Mouse (Mus musculus): ENCODE data around the gene Lyzl6. TPM values are rescaled to one million over a fixed set of nuclear protein-coding genes. Genes with fewer than 3 reads are reported as not detected.
A peak's percentile ranks its signal among the peaks of the same experiment; 100 is the strongest.

The Lyzl6 gene
- polyA plus RNA-seq, 1 experiment: not detected

DNA sequence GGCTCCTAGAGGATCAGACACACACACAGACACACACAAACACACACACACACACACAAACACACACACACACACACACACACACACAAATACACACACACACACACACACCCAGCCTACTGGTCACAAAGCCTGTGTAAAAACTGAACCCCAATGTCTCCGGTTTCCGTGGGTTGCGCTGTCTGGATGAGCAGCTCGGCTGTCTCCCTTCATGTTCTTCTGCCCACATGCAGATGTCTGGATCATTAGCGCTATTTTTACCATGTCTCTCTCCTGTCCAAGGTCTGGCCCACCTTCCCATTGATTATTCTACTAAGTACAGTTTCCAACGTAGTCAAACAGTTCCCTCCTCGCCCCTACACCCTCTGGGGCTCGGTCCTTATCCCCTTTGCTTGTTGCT is 24.4 kb upstream of the Lyzl6 start:
- Histone ChIP-seq H3K79me2 (ENCODE audit: control insufficient read depth, insufficient read depth) (no peaks in the 10 kb centered on the region), H3K36me3 (ENCODE audit: control insufficient read depth, insufficient read depth) (no peaks in the 10 kb centered on the region), H3K4me2 (ENCODE audit: low read depth) (no peak overlapping the region), H3ac (ENCODE audit: control insufficient read depth, insufficient read length) (no peak overlapping the region), H3K4me3 (no peak overlapping the region), H3K27me3 (ENCODE audit: control insufficient read depth, insufficient read depth, insufficient read length) (peaks cover 51% of the 10 kb centered on the region)
- TF ChIP-seq TCF12 (IDR thresholded peaks at IDR 0.05; ENCODE audit: insufficient read depth, poor library complexity, severe bottlenecking) (no peak), USF1 (IDR thresholded peaks at IDR 0.05; ENCODE audit: low read depth) (no peak), SRF (IDR thresholded peaks at IDR 0.05; ENCODE audit: control insufficient read depth, insufficient read length, low read depth) (no peak), E2F4 (IDR thresholded peaks at IDR 0.05; ENCODE audit: insufficient read depth) (no peak), TCF3 (IDR thresholded peaks at IDR 0.05; ENCODE audit: insufficient read length, low read depth) (no peak), POLR2A (IDR thresholded peaks at IDR 0.05; ENCODE audit: insufficient read length, low read depth) (no peak), MYOG (IDR thresholded peaks at IDR 0.05; ENCODE audit: control insufficient read depth in 1 of 3, insufficient read depth in 1 of 3, insufficient read length in 2 of 3, low read depth in 2 of 3) (no peak), MYOD1 (IDR thresholded peaks at IDR 0.05; ENCODE audit: control insufficient read depth in 1 of 3, insufficient read length in 2 of 3, low read depth in 2 of 3) (no peak), MAX (IDR thresholded peaks at IDR 0.05; ENCODE audit: low read depth) (no peak), POLR2AphosphoS2 (IDR thresholded peaks at IDR 0.05; ENCODE audit: insufficient read length, low read depth) (no peak), REST (IDR thresholded peaks at IDR 0.05; ENCODE audit: insufficient read depth, insufficient read length) (no peak), CEBPB (IDR thresholded peaks at IDR 0.05; ENCODE audit: insufficient read depth, poor library complexity, severe bottlenecking) (no peak)

DNA sequence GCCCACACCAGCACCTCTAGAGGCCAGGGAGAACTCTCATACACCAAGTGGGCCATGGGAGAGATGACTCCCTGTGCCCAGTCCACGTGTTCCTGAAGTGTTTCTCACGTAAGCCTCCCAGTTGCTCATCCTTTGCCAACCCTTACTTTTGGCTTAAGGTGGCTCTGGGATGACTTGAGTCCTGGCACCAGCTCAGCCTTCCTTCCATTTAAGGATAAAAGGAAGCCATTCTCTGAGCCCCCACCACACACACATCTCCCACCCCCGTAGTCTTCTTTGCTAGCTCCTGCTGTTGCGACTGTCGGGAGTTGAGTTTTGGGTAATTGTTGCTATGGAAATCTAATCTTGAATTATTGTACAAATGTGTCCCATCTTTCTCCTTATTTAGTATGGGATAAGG is 23.9 kb upstream of the Lyzl6 start:
- Histone ChIP-seq H3ac (ENCODE audit: control insufficient read depth, insufficient read length) (no peak overlapping the region), H3K4me3 (no peak overlapping the region), H3K36me3 (ENCODE audit: control insufficient read depth, insufficient read depth) (no peaks in the 10 kb centered on the region), H3K4me2 (ENCODE audit: low read depth) (no peak overlapping the region), H3K27me3 (ENCODE audit: control insufficient read depth, insufficient read depth, insufficient read length) (peaks cover 53% of the 10 kb centered on the region), H3K79me2 (ENCODE audit: control insufficient read depth, insufficient read depth) (no peaks in the 10 kb centered on the region)
- no peak for TF ChIP-seq MYOD1 (IDR thresholded peaks at IDR 0.05; ENCODE audit: control insufficient read depth in 1 of 3, insufficient read length in 2 of 3, low read depth in 2 of 3)

DNA sequence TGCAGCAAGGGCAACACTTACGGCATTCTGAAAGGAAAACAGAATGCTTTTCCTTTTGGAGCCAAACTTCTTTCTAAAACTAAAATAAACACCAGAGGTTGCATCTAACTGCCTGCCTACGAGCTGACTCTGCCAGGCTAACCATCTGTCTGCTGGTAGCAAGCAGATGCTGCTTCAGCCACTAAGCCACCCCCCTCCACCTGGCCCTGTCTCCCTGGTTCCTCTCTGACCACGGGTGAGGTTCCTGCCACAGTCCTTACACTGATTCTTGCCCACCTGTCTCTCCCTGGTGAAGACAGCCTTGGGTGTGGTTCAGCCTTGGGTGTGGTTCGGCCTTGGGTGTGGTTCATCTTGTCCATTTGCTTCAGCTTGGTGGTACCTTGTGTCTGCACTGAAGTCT is 23.2 kb upstream of the Lyzl6 start:
- Histone ChIP-seq H3K79me2 (ENCODE audit: control insufficient read depth, insufficient read depth) (no peaks in the 10 kb centered on the region), H3K4me3 (no peak overlapping the region), H3K27me3 (ENCODE audit: control insufficient read depth, insufficient read depth, insufficient read length) (peaks cover 47% of the 10 kb centered on the region), H3K4me2 (ENCODE audit: low read depth) (no peak overlapping the region), H3ac (ENCODE audit: control insufficient read depth, insufficient read length) (no peak overlapping the region), H3K36me3 (ENCODE audit: control insufficient read depth, insufficient read depth) (no peaks in the 10 kb centered on the region)
- TF ChIP-seq MYOG (IDR thresholded peaks at IDR 0.05; ENCODE audit: control insufficient read depth in 1 of 3, insufficient read depth in 1 of 3, insufficient read length in 2 of 3, low read depth in 2 of 3) (peak in 2 of 3 experiments; percentile 12 to 57), MYOD1 (IDR thresholded peaks at IDR 0.05; ENCODE audit: control insufficient read depth in 1 of 3, insufficient read length in 2 of 3, low read depth in 2 of 3) (peak in 2 of 3 experiments; percentile 18 to 68), SRF (IDR thresholded peaks at IDR 0.05; ENCODE audit: control insufficient read depth, insufficient read length, low read depth) (no peak)

DNA sequence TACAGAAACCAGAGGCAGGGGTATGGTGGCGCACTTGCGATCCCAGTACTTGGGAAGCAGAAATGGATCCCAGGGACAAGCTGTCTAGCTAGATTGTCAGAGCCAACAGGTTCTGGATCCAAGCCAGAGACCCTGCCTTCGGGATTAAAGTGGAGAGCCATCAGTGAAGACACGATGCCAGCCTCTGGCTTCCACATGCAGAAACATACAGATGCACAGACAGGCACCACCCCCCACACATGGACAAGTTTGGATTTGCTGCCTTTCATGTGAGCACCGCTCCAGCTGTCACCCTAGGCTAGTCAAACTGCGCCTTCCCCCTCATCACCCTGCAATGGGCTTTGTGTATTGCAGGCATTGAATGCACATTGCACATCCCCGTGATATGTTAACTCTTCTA is 19.5 kb upstream of the Lyzl6 start:
- no peak overlapping the region for H3K4me3 ChIP-seq
- no peak overlapping the region for H3ac ChIP-seq (ENCODE audit: control insufficient read depth, insufficient read length)
- H3K79me2 ChIP-seq (ENCODE audit: control insufficient read depth, insufficient read depth): no peaks in the 10 kb centered on the region
- no peaks in the 10 kb centered on the region for H3K36me3 ChIP-seq (ENCODE audit: control insufficient read depth, insufficient read depth)
- no peak for TF ChIP-seq TCF3 (IDR thresholded peaks at IDR 0.05; ENCODE audit: insufficient read length, low read depth)
- peaks cover 33% of the 10 kb centered on the region for H3K27me3 ChIP-seq (ENCODE audit: control insufficient read depth, insufficient read depth, insufficient read length)
- no peak overlapping the region for H3K4me2 ChIP-seq (ENCODE audit: low read depth)

DNA sequence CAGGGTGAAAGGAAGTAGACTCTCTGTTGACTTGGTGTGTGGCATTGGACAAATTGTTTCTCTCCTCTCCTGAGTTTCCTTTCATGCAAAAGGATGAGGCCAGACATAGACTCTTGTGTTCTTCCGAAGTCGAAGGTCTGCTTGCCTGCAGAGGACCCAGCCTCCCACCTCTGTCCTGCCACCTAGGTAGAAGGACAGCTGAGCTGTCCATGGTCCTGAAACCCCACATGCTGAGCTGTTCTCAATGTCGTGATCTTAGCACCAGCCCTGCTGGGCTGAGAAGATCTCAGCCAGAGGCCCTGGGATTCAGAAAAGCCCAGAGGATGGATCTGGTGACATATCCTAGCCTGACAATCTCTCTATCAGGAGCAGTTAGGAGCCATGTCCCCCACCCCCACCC is 17.8 kb upstream of the Lyzl6 start:
- Histone ChIP-seq H3K4me3 (no peak overlapping the region), H3ac (ENCODE audit: control insufficient read depth, insufficient read length) (no peak overlapping the region), H3K79me2 (ENCODE audit: control insufficient read depth, insufficient read depth) (no peaks in the 10 kb centered on the region), H3K36me3 (ENCODE audit: control insufficient read depth, insufficient read depth) (no peaks in the 10 kb centered on the region), H3K4me2 (ENCODE audit: low read depth) (no peak overlapping the region), H3K27me3 (ENCODE audit: control insufficient read depth, insufficient read depth, insufficient read length) (peaks cover 38% of the 10 kb centered on the region)
- TF ChIP-seq REST (IDR thresholded peaks at IDR 0.05; ENCODE audit: insufficient read depth, insufficient read length) (peak; percentile 95), USF1 (IDR thresholded peaks at IDR 0.05; ENCODE audit: low read depth) (no peak)

DNA sequence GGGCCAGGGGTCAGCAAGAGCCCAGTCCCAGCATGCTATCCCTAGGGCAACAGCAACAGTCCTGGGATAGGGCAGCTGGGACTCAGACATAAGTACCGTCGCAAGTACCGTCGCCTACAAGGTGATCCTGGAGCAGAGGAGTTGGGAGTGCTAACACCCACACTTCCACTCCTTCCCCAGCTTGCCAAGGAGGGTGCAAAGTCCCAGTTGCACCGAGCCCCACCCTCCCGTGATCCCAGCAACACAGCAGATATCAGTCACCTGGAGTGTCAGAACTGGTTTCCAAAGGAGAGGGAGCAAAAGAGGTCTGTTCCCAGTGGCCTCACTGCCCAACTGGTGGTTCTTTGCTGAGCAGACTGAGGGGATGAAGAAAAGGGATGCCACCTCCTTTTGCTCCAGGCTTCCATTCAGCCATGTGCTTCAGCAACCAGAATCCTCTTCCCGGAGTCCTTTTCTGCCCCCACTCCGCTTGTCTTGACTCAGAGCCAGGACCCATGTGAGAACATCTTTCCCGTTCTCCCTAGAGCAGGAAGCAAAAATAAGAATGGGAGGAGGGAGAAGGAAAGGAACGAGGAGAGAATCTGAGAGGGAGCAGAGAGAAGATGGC is 14.8 kb upstream of the Lyzl6 start:
- no peak overlapping the region for H3K4me3 ChIP-seq
- H3K36me3 ChIP-seq (ENCODE audit: control insufficient read depth, insufficient read depth): no peaks in the 10 kb centered on the region
- H3ac ChIP-seq (ENCODE audit: control insufficient read depth, insufficient read length): no peak overlapping the region
- H3K79me2 ChIP-seq (ENCODE audit: control insufficient read depth, insufficient read depth): no peaks in the 10 kb centered on the region
- H3K4me2 ChIP-seq (ENCODE audit: low read depth): no peak overlapping the region
- H3K27me3 ChIP-seq (ENCODE audit: control insufficient read depth, insufficient read depth, insufficient read length): peaks cover 41% of the 10 kb centered on the region
- TF ChIP-seq POLR2A (IDR thresholded peaks at IDR 0.05; ENCODE audit: insufficient read length, low read depth): no peak
- no peak for TF ChIP-seq REST (IDR thresholded peaks at IDR 0.05; ENCODE audit: insufficient read depth, insufficient read length)
- no peak for TF ChIP-seq CEBPB (IDR thresholded peaks at IDR 0.05; ENCODE audit: insufficient read depth, poor library complexity, severe bottlenecking)
- no peak for TF ChIP-seq E2F4 (IDR thresholded peaks at IDR 0.05; ENCODE audit: insufficient read depth)
- TF ChIP-seq SRF (IDR thresholded peaks at IDR 0.05; ENCODE audit: control insufficient read depth, insufficient read length, low read depth): no peak
- TF ChIP-seq MYOG (IDR thresholded peaks at IDR 0.05; ENCODE audit: control insufficient read depth in 1 of 3, insufficient read depth in 1 of 3, insufficient read length in 2 of 3, low read depth in 2 of 3): no peak
- no peak for TF ChIP-seq USF1 (IDR thresholded peaks at IDR 0.05; ENCODE audit: low read depth)
- no peak for TF ChIP-seq MAX (IDR thresholded peaks at IDR 0.05; ENCODE audit: low read depth)
- TF ChIP-seq TCF12 (IDR thresholded peaks at IDR 0.05; ENCODE audit: insufficient read depth, poor library complexity, severe bottlenecking): no peak
- no peak for TF ChIP-seq MYOD1 (IDR thresholded peaks at IDR 0.05; ENCODE audit: control insufficient read depth in 1 of 3, insufficient read length in 2 of 3, low read depth in 2 of 3)
- no peak for TF ChIP-seq POLR2AphosphoS2 (IDR thresholded peaks at IDR 0.05; ENCODE audit: insufficient read length, low read depth)
- no peak for TF ChIP-seq TCF3 (IDR thresholded peaks at IDR 0.05; ENCODE audit: insufficient read length, low read depth)

All from myocyte (in vitro differentiated cells).